Mouse (Mus musculus): ENCODE results near the gene Atp6v0b. TPM values are rescaled to one million over a fixed set of nuclear protein-coding genes. Genes with fewer than 3 reads are reported as not detected.
A peak's percentile ranks its signal among the peaks of the same experiment; 100 is the strongest.

Atp6v0b gene
- total RNA-seq, 2 experiments from 2014 or later: 81.4 to 83.9 TPM

GRCm38 (mm10) chr4:117904094-117904493 lies 17.0 kb upstream of the Atp6v0b start:
- Histone ChIP-seq H3K27ac (0 out of 2 replicates have a peak overlapping the region, but pooled peaks have one; percentile 82), H3K4me3 (no peak overlapping the region)
- DNase-seq: no peak
- TF ChIP-seq CTCF (IDR thresholded peaks at IDR 0.05): no peak
- intact Hi-C loops (cut with DNase I): no loop called here

GRCm38 (mm10) chr4:117898111-117898510 lies 11.0 kb upstream of the Atp6v0b start:
- intact Hi-C loops (cut with DNase I): no loop called here
- Histone ChIP-seq H3K4me3 (no peak overlapping the region), H3K27ac (no peak overlapping the region)
- TF ChIP-seq CTCF (IDR thresholded peaks at IDR 0.05): no peak
- no peak for DNase-seq

- intact Hi-C loops (cut with DNase I): no loop called here
- DNase-seq: no peak
- TF ChIP-seq CTCF (IDR thresholded peaks at IDR 0.05): no peak
These were observed 8.9 kb upstream of the Atp6v0b start for GRCm38 (mm10) chr4:117896031-117896430.

GRCm38 (mm10) chr4:117895339-117895738 lies 8.2 kb upstream of the Atp6v0b start:
- intact Hi-C loops (cut with DNase I): no loop called here
- no peak for DNase-seq
- Histone ChIP-seq H3K4me3 (no peak overlapping the region), H3K27ac (no peak overlapping the region)
- no peak for TF ChIP-seq CTCF (IDR thresholded peaks at IDR 0.05)

More at GRCm38 (mm10) chr4:117896031-117896430, 8.9 kb upstream of the Atp6v0b start:
- H3K4me3 ChIP-seq: no peak overlapping the region
- H3K27ac ChIP-seq: no peak overlapping the region

GRCm38 (mm10) chr4:117894601-117895000 lies 7.5 kb upstream of the Atp6v0b start:
- H3K27ac ChIP-seq: no peak overlapping the region
- H3K4me3 ChIP-seq: no peak overlapping the region
- intact Hi-C loops (cut with DNase I): no loop called here
- no peak for TF ChIP-seq CTCF (IDR thresholded peaks at IDR 0.05)
- no peak for DNase-seq

- DNase-seq: peak; percentile 62
- Histone ChIP-seq H3K4me3 (no peak overlapping the region), H3K27ac (no peak overlapping the region)
- TF ChIP-seq CTCF (IDR thresholded peaks at IDR 0.05): no peak
- intact Hi-C loops (cut with DNase I): no loop called here
These were observed 6.2 kb upstream of the Atp6v0b start for GRCm38 (mm10) chr4:117893376-117893775.

GRCm38 (mm10) chr4:117891738-117892161 lies 4.6 kb upstream of the Atp6v0b start, which contains the start of gene Dph2:
Dph2 (minus strand) TSS chr4:117892032.
- TF ChIP-seq CTCF (IDR thresholded peaks at IDR 0.05): no peak
- peak; percentile 86 for DNase-seq
- H3K27ac ChIP-seq: peak within 1 kb of the TSS; percentile 79
- H3K4me3 ChIP-seq: peak within 1 kb of the TSS; percentile 93
- intact Hi-C loops (cut with DNase I): no loop called here

GRCm38 (mm10) chr4:117890750-117891149 lies 3.6 kb upstream of the Atp6v0b start:
- no peak overlapping the region; the same call in 1 of the 2 replicates for H3K4me3 ChIP-seq
- no peak overlapping the region for H3K27ac ChIP-seq
- intact Hi-C loops (cut with DNase I): no loop called here
- no peak for TF ChIP-seq CTCF (IDR thresholded peaks at IDR 0.05)
- DNase-seq: no peak

- intact Hi-C loops (cut with DNase I): no loop called here
- DNase-seq: no peak
- H3K27ac ChIP-seq: no peak overlapping the region
- TF ChIP-seq CTCF (IDR thresholded peaks at IDR 0.05): no peak
- no peak overlapping the region for H3K4me3 ChIP-seq
These were observed 2.9 kb upstream of the Atp6v0b start for GRCm38 (mm10) chr4:117890031-117890430.

GRCm38 (mm10) chr4:117889471-117889870 lies 2.3 kb upstream of the Atp6v0b start:
- no peak for DNase-seq
- Histone ChIP-seq H3K27ac (no peak overlapping the region), H3K4me3 (no peak overlapping the region)
- no peak for TF ChIP-seq CTCF (IDR thresholded peaks at IDR 0.05)
- intact Hi-C loops (cut with DNase I): no loop called here

GRCm38 (mm10) chr4:117887920-117888319 lies 787 bp upstream of the Atp6v0b start:
- intact Hi-C loops (cut with DNase I): no loop called here
- DNase-seq: no peak
- Histone ChIP-seq H3K4me3 (peak overlapping the region; percentile 94), H3K27ac (no peak overlapping the region; the same call in 1 of the 2 replicates)
- TF ChIP-seq CTCF (IDR thresholded peaks at IDR 0.05): no peak

GRCm38 (mm10) chr4:117886644-117887043 lies 489 bp downstream of the Atp6v0b start:
- no peak for DNase-seq
- intact Hi-C loops (cut with DNase I): no loop called here
- Histone ChIP-seq H3K27ac (peak overlapping the region; percentile 93), H3K4me3 (peak overlapping the region; percentile 94)
- no peak for TF ChIP-seq CTCF (IDR thresholded peaks at IDR 0.05)

GRCm38 (mm10) chr4:117885994-117886393 lies 1.1 kb downstream of the Atp6v0b start:
- H3K27ac ChIP-seq: no peak overlapping the region
- no peak for DNase-seq
- H3K4me3 ChIP-seq: peak overlapping the region; percentile 94
- no peak for TF ChIP-seq CTCF (IDR thresholded peaks at IDR 0.05)
- intact Hi-C loops (cut with DNase I): no loop called here

- H3K4me3 ChIP-seq: no peak overlapping the region
- intact Hi-C loops (cut with DNase I): no loop called here
These were observed 2.0 kb downstream of the Atp6v0b start for GRCm38 (mm10) chr4:117885093-117885492.

More at GRCm38 (mm10) chr4:117885093-117885492, 2.0 kb downstream of the Atp6v0b start:
- no peak overlapping the region for H3K27ac ChIP-seq
- DNase-seq: no peak
- TF ChIP-seq CTCF (IDR thresholded peaks at IDR 0.05): no peak

Data from gastrocnemius, adult 2 months (tissue).